Mouse (Mus musculus) E14TG2a.4 (cell line): ENCODE data around the gene Pnmal2.

Source experiments
- CTCF ChIP-seq: conservative IDR thresholded peaks from 2 replicates; pipeline ENCODE4 v1.5.1; 2014; ENCODE audit warnings: low read length
- NANOG ChIP-seq: IDR thresholded peaks from 2 replicates; pipeline ENCODE4 v1.6.1; 2014; ENCODE audit warnings: borderline replicate concordance, low read length, mixed read lengths
- POU5F1 ChIP-seq: IDR thresholded peaks from 2 replicates; pipeline ENCODE4 v1.6.1; 2014; ENCODE audit warnings: low read length, borderline replicate concordance

DNA sequence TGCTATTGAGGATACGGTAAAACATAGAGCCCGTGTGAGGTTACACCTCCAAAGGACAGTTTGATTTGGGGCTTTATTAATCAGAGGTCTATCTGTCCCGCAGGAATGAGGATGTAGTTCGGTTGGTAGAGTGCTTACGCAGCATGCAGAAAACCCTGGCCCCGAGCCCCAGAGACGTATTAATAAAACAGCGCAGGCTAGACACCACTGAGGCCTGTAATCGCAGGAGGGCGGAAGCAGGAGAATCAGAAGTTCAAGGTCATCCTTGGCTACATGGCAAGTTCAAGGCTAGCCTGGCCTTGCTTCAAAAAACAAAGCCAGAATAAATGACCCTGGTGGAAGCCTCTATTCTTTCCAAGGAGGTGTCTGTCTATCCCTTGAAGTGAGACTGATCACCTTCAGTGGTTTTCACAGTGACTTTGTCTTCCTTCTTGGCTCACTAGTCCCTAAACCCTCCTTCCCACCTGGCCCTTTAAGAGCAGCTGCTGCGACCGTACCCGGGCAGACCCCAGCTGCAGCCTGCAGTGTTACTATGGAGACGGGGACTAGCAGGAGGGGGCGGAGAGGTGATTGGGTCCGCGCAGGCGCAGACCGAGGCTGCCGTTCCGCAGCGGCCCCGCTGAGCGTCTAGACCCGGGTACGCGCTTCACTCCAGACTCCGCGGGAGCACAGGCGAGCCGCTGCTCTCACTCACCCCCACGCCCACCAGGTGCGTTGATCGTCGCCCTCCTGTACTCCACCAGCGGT is at the start of gene Pnmal2:
- TF ChIP-seq CTCF (no peak), NANOG (no peak), POU5F1 (no peak)
